Mouse (Mus musculus): Measurements from ENCODE around the gene Vmn2r37.
"Not testable (repeated sequence)": the region's sequence is repeated elsewhere in the genome, so short reads cannot be mapped to it uniquely, and the experiment has no call there.

Vmn2r37 gene

GRCm38 (mm10) chr7:9223553-9223952 is at the start of gene Vmn2r37:
Vmn2r37 (minus strand) TSS chr7:9223653.
- DNase-seq (ENCODE audit: low read depth, low spot score): not testable (repeated sequence)
